Mouse (Mus musculus) adrenal gland, postnatal 10 days (tissue): Measurements from ENCODE around the gene 1700008O03Rik. TPM values are rescaled to one million over a fixed set of nuclear protein-coding genes. Genes with fewer than 3 reads are reported as not detected.

Experiments used
- DNase-seq: peaks from one replicate; pipeline ENCODE4 v3.0.0; 2021; ENCODE audit warnings: mixed read lengths
- total RNA-seq, 2 experiments: library from RNA; stranded (reverse); gene quantifications; 2 replicates each; pipeline ENCODE4 v1.2.3; 2021

1700008O03Rik gene
- total RNA-seq, 2 experiments from 2014 or later: 0.57 to 1.4 TPM

DNA sequence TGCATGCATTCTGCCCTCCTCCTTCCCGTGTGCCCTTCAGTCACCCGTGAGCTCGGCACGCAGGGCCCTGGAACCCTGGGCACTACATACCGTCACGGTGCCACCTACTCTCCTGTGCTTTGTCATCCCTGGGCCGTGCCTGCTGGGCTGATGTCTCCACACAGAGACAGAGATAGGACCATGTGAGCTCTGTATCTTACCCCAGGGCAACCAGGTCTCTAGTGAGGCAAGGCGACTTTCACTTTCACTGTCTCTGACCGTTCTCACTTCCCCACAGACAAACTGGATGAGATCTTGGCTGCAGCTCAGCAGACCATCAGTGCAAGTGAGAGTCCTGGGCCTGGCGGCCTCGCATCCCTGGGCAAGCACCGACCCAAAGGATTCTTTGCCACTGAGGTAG, 41.0 kb downstream of the 1700008O03Rik start:
- DNase-seq: no peak

DNA sequence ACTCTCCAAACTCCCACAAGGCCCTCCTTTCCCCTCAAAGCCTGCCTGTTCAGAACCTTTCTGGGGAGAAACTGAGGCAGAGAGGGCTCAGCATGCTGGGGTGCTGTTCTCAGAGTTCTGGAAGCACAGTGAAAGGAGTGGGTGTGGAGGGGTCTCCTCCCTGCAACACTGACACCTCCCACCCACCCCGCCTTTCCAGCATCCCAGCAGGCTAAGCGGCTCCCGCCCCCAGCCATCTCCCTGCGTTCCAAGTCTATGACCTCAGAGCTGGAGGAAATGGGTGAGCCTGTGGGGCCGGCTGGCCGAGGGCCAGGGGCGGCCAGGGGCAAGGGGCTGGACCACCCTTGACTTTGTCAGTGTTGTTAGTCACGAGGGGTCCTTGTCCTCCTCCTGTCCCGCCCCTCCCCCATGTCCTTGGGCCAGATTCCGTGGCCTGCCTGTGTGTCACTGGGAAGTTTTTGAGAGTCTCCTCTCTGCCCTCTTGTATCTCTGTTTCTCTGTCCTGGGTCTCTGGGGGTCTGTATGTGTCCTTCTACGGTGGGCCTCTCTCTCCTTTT, 42.1 kb downstream of the 1700008O03Rik start:
- peak; percentile 60 for DNase-seq

DNA sequence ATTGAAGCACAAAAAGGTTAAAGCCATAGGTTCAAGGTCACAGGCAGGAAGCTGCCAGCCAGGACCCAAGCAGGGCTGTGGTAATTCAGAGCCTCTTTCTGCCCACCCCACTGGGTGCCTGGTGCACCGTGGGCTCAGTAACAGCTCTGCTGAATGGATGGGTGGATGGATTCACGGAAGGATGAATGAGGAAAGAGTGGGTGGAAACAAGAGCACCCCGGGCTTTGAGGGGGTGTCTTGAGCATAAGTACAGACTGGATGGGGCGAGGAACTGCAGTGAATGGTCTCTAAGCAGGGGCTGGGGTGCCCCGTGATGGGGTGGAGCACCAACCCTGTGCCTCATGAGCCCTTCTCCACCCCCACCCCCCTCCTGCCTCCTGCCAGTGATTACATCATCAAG, 43.9 kb downstream of the 1700008O03Rik start:
- no peak for DNase-seq

DNA sequence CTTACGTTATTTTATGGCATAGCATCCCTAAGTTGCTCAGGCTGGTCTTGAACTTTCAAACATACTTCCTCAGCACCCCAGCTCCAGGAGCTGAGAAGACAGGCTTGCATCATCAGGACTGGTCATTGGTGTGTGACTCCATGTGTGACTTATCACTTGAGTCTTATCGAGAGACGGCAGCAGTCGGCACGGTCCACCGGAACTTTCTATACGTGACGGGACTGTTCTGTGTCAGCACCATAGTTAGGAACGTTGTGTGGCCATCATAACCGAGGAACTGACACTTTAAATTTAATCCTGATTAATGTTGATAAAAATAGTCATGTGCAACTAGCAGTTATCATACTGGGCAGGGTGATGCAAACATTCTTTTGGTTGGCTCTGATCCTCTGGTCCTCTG, 44.5 kb downstream of the 1700008O03Rik start:
- no peak for DNase-seq

DNA sequence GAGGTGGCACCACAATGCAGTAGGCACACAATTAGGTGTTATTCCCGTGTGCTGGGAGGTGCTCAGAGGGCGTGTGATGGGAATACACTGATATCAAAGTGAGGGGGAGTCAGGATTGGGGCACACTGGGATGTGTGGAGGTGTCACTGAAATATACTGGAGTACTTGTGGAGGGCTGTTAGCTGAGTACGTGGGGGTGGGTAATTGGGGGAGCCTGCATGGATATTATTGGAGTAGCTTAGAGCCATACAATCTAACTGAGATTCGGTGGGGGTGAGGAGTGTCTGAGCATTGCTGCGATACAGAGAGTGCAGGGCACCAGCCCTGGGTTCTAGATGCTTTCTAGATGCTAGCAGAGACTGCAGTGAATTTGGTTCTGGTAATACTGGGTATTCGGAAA, 45.4 kb downstream of the 1700008O03Rik start:
- DNase-seq: no peak

DNA sequence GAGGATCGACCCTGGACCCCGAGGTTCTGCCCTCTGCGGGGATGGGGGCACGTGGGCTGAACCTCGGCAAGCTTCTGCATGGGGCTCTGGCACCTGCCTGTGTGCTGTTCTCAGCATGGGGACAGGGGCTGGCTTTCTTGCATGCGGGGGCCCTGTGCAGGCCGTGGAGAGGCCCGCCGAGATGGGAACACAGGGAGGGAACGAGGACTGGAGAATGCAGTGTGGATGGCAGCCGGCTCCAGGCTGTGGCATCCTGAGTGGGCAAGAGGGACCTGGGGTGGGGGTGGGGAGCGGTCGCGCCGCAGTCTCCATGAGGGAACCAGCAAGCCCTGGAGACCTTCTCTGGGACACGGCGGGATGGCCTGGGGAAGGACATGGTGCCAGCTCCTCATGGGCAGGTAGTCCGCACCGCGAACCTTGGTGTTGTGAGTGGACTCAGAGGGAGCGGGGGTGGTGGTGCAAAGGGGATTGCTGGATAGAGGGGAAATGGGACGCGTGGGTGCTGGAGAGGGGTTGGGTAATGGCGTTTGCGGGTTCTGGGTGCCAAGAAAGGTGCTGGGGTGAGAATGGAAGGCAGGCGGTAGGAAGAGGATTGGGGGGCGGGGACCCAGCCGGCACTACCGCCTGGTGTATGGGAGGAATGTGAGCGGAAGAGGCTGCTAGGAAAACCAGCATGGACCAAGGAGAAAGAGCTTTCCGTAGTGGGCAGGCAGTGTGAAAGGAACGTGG, 48.3 kb downstream of the 1700008O03Rik start:
- no peak for DNase-seq

DNA sequence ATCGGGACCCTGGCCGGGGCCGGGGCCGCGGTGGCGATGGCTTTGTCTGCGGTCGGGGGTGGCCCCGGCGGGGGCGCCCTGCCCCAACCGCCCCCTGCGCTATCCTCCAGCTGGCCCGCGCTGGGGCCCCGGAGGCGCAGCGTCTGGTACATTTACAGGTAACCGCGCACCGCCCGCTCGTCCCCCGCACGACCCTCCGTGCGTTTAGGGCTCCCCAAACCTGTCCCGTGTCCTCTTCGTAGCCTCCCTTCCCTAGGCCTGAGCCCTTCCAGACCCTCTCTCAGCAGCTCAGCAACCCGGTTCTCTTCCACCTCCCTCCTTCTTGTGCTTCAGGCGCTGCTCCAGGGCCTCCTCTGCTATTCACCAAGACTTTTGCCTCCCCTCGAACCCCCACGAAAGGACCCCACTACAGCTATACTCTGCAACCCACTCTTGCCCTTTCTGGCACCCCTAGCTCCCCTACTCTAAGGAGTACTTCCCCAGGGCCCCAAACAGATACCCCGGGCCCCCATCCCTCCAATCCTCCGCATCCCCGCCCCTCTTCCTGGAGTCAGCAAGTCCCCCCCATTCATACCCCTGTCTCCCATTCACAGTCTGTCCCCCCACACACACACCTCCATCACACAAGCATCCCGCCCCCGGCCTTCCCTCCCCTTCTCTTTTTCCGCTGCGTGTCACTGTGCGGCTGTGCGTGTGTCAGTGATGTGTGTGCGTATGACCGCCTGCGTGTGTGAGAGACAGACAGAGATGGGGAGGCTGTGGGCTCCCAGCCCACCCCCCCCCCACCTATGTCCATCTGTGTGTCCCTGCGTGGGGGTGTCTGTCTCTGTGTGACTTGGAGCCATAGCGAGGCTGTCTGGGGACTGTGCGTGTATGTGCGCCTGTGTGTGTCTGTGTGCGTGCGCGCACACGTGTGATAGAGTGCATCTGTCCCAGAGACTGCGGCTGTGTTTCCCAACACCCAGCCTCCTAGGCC, 49.3 kb downstream of the 1700008O03Rik start:
- DNase-seq: no peak

DNA sequence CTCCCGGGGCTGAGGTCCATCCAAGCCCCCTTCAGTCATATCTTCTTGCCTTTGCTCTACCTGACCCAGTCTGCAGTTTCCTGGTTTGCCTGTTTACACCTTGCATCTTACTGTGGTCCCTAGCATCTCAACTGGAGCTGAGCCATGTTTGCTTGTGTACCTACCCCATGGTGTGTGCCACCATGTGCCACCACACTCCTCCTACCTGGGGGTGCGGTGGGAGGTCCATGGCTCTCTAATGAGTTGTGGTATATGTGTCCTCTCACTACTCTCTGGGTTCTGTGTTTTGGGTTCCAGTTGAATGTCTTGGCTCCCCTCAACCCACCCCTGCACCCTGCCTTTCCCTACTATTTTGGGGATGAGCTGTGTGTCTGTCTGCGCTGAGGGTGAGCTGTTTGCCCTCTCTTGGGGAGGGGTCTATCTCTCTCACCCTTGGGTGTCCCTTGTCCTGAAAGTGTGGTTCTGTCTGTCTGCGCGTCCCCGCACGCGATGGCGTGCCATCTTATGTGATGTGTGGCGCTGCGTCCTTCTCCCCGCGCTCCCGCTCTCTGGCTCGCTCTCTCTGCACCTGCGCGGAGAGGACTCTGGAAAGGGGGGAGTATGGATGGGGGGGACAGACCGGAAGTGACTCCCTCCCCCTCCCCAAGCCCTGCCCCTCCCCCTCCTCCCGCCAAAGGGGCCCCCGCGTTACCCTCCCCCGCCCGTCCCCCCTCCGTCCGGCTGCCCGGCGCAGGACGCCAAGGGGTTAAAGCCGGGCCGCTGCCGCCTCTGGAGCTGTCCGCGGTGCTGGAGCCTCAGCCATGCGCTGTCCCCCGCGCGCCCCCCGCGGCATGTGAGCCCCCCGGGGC, 50.4 kb downstream of the 1700008O03Rik start:
- DNase-seq: peak; percentile 68

DNA sequence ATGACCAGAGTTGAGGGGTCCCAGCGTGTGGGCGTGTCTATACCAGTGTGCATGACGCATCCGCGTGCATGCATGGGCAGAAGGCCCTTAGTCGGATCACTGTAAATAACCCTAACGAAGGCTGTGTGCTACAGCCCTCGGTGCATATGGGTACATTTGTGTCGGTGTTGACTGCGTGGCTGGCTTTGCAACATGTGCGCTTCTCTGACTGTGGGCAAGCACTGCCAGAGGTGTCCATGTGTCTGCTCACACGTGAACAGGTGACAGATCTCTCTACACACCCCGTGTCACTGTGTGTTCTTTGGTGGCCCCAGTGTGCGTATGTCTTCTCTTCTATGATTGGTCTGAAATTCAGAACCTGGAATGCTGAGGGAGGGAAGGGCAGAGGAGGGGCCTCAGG, 51.5 kb downstream of the 1700008O03Rik start:
- no peak for DNase-seq

DNA sequence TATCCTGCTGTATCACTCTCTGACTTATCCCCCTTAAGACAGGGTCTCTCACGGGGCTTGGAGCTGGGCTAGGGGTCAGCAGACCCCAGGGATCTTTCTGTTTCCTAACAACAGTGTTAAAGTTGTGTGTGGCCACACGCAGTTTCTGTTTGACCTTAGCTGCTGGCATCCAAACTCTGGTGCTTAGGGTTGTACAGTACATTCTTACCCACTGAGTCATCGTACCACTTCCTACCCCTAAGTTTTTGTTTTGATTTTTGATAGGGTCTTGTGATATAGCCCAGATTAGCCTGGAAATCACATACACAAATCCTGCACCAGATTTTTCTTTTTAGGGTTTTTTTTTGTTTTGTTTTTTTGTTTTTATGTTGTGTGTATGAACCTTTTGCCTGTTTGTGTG, 53.3 kb downstream of the 1700008O03Rik start:
- DNase-seq: no peak

DNA sequence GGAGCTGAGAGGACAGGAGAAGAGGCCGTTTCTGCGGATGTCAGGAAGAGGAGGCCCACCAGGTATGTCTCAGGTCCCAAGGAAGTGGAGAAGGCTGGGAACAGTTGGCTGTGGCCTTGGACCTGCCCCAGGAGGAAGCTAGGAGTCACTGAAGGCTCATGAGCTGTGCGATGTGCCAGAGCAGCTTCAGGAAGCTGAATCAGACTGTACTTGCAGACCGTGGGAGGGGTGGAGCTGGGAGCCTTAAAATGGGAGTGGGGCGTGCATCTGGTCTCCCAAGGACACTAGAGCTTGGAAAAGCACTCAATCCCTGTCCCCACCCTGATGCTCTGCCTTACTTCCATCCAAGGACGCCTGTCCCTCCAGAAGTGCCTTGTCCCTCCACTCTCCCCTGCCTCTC, 59.0 kb downstream of the 1700008O03Rik start:
- DNase-seq: no peak

DNA sequence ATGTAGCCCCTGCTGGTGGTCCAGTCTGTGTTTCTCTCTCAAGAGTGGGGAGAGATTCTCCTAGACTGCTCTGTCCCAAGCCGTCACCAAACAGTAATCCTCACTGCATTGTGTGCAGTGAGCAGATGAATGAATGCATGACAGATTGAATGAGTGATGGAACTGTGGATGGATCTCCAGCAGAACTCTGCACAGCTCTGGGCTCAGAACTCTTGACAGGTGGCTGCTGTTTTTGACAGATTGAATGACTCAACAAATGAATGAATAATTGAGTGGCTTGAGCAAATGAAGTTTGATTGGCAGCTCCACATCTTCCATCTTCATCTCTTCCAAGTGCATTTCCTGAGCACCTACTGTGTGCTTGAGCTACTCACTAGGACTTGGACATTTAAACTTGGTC, 63.3 kb downstream of the 1700008O03Rik start:
- DNase-seq: no peak

DNA sequence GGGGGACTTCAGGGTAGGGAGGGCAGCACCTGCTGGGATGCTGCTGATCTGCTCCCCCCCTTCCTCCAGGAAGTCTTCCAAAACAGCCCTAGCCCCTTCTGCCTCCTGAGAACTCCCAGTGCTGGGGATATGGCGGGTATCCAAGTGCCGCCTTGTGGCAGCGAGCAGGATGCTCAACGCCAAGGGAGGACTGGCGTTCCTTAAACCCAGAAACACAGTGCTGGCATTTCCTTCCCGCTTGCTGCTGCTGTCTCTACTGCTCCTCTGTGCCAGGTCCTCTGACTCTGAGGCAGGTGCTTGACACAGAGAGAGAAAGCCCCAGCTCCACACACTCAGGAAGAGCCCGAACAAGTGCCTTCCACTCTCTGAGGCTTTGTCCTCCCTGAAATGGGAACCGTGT, 64.7 kb downstream of the 1700008O03Rik start:
- DNase-seq: no peak

DNA sequence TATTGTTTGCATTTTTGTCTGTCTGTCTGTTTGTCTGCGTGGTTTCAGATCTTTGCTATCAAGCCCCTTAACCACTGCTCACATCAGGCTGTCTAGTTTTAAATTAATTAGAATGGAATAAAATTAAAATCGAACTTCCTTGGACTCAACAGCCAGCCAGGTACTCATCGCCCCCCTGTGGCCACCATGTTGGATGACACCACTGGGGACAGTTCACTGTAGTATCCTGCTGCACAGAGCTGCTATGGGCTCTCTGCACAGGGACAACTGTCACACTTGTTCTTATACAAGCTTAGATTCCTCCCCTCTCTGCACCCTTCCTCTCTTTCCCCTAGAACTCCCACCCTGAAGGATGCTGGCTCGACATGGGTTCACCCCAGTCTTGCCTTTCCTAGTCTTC, 67.7 kb downstream of the 1700008O03Rik start:
- peak; percentile 50 for DNase-seq

DNA sequence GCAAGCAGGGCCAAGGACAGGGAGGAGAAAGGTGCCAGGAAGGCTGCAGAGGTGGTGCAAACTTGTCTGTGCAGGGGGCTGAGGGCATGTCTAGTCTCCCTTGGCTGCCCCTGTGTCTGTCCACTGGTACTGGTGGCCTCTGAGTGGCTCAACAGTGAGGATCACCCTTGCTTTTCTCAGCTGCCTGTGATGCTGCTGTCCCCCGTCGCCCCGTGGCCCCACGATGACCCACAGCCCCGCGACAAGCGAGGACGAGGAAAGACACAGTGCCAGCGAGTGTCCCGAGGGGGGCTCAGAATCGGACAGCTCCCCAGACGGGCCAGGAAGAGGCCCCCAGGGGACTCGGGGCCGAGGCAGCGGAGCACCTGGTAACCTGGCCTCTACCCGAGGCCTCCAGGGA, 73.1 kb downstream of the 1700008O03Rik start:
- no peak for DNase-seq

DNA sequence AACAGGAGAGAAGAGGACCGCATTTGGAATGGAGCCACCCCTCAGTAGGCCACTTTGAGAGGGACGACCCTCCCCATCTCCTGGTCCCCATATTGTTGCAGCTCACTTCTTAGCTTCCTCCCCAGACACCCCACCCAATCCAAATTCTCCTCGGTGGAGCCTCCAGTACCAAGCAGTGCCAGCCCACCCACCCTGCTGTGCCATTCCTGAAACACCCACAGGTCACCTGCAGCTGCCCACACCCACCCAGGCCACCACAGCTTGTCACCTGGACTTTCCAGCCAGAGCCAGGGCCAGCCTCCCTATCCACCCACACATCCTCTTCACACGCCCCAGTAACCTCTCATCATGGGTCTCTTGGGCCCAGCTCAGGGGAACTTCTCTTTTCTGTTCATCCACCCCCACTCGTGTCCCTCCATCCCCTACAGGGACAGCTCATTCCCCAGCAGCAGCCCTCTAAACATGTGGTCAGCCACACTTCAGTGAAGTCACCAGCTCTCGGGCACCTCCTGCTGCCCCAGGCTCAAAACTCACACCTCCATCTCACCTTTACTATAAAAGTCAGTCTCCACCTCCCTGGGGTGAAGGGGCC, 73.8 kb downstream of the 1700008O03Rik start:
- DNase-seq: no peak

DNA sequence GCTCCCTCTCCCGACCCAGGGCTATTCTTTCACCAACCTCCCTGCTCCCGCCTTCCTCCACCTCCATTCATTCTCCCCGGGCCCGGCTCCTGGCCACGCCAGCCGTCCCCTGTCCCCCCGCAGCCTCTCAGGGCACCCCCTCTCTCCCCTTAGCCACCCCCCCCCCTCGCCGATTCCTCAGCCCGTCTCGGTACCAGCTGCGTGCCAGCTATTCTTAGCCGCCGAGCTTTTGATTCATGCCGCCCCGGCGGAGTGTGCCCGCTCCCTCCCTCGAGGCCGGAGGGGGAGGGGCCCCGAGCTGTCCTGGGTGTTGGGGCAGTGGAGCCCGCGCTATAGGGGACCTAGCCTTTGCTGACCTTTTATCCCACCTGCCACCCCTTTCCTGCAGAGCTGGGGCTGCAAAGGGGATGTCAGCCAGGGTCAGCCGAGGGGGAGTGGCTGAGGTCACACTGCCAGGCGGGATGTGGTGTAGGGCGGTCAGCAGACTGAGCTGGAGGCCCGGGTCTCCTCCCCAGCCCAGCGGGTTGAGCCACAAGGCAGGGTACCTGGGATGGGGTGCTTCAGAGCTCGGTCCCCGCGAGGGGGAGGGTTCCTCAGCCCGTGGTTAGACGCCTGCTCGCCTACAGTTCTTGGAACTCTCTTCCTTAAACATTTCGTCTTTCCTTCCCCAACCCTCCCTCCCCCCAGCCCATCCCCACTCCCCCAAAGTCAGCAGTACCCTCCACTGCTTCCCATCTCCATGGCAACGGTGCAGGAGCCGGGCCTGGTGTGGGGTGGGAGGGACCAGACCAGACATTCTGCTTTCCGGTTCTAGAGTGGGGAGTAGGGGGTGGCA, 74.5 kb downstream of the 1700008O03Rik start:
- DNase-seq: peak; percentile 65

DNA sequence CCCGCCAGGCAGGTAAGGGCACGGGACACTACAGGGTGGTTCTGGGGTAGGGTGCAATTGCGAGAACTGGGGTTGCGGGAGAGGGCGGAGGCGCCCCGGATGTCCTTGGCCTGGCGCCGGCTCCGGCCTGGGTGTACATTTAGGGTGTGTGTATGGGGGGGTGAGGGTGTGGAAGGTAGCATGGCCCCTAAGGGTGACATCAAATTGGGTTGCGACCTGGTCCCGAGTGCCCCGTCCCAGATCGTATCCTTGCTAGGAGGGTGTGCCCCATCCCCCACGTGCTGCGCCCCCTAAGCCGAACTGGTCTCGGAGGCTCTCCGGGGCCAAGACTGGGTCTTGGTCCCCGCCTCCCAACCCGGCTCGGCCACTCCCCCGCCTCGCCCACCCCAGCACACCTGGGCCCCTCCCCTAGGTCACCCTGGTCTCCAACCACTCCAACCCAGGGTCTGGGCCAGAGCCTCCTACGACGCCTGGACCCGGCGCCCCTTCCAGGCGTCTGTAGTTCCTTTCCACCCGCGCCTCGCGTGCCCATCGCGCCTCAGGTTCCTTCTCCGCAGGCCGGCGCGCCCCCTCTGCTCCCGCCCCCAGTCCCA, 75.2 kb downstream of the 1700008O03Rik start:
- DNase-seq: no peak
